Mouse (Mus musculus) stomach, embryonic 14.5 days (tissue): ENCODE results near the gene Phxr2. TPM values are rescaled to one million over a fixed set of nuclear protein-coding genes. Genes with fewer than 3 reads are reported as not detected.
A peak's percentile ranks its signal among the peaks of the same experiment; 100 is the strongest.

Source experiments
- ATAC-seq: fragments of 200-750 bp; cut with Nextera tagmentation; 2 replicates; pipeline ENCODE4 v1.8.0; 2017; ENCODE audit warnings: low read depth, moderate TSS enrichment; ENCODE audit not compliant: insufficient number of reproducible peaks, insufficient read depth, low FRiP score
- H3K27ac ChIP-seq: fragments of 300-500 bp; sonication (generic); 2 replicates; pipeline ENCODE4 v1.5.1; 2014; ENCODE audit warnings: mild to moderate bottlenecking, low read length, moderate library complexity, mixed read lengths
- H3K27me3 ChIP-seq: fragments of 300-500 bp; sonication (generic); 2 replicates; pipeline ENCODE4 v1.6.1; 2014; ENCODE audit warnings: low read length, control low read depth, mixed read lengths; ENCODE audit not compliant: control insufficient read depth, insufficient read depth
- H3K36me3 ChIP-seq: fragments of 300-500 bp; sonication (generic); 2 replicates; pipeline ENCODE4 v1.6.1; 2014; ENCODE audit warnings: mild to moderate bottlenecking, control low read depth, low read length, moderate library complexity, mixed read lengths; ENCODE audit not compliant: control insufficient read depth, insufficient read depth
- H3K4me1 ChIP-seq: fragments of 300-500 bp; sonication (generic); 2 replicates; pipeline ENCODE4 v1.6.1; 2014; ENCODE audit warnings: low read length, control low read depth, mixed read lengths; ENCODE audit not compliant: control insufficient read depth, insufficient read depth
- H3K4me2 ChIP-seq: fragments of 300-500 bp; sonication (generic); replicated peaks from 2 replicates; pipeline ENCODE4 v1.6.1; 2014; ENCODE audit warnings: low read depth, low read length, control low read depth
- H3K4me3 ChIP-seq: fragments of 300-500 bp; sonication (generic); 2 replicates; pipeline ENCODE4 v1.5.1; 2014; ENCODE audit warnings: low read depth, low read length, control low read depth
- H3K9ac ChIP-seq: fragments of 300-500 bp; sonication (generic); replicated peaks from 2 replicates; pipeline ENCODE4 v1.6.1; 2014; ENCODE audit warnings: low read depth, mild to moderate bottlenecking, control low read depth, low read length, moderate library complexity, mixed read lengths
- H3K9me3 ChIP-seq: fragments of 300-500 bp; sonication (generic); 2 replicates; pipeline ENCODE4 v1.6.1; 2016; ENCODE audit warnings: low read depth, low read length, control low read depth; ENCODE audit not compliant: control insufficient read depth
- WGBS: fragments of 180-500 bp; shearing (Covaris S2); extraction: QIAGEN DNeasy Blood & Tissue Kit; methylation state at CpG from one replicate; pipeline ENCODE4 v1.1.7; 2014; 5-methylcytosine and 5-hydroxymethylcytosine counted together
- polyA plus RNA-seq: library from polyadenylated mRNA; unstranded; fragments of >200 nt; fragmentation: Nextera tagmentation; extraction: Ambion mirVana; gene quantifications from 2 replicates; pipeline ENCODE4 v1.2.1, GENCODE M21; 2014

Phxr2 gene
- polyA plus RNA-seq, 1 experiment from 2014 or later = not detected

DNA sequence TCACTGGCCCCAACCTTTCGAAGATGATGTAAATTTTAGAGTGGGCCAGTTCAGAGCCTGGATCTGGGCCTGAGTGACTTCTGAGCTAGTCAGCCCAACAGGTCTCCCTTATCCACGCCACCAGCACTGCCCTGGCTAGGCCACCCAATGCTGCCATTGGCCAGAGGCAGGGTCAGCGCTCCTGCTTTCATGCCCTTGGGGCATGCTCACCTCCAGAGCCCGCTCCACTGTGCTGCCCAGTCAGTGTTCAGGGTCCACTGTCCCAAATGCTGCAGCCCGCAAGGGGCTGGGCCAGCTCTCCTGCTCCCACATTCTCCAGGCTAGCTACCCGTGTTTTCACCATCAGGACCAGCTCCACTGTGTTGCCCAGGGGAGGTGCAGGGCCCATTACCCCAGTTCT is 23.9 kb upstream of the Phxr2 start:
- H3K27me3 ChIP-seq = no peaks in the 10 kb centered on the region
- 91% methylated on average over 6 of the region's 6 CpGs for WGBS
- ATAC-seq = no peak

GRCm38 (mm10) chr10:99146596-99146995 is 20.5 kb upstream of the Phxr2 start:
- H3K27ac ChIP-seq = no peak overlapping the region
- no peaks in the 10 kb centered on the region for H3K9me3 ChIP-seq
- H3K9ac ChIP-seq = no peak overlapping the region
- no peak overlapping the region for H3K4me3 ChIP-seq
- no peaks in the 10 kb centered on the region for H3K4me1 ChIP-seq
- ATAC-seq = no peak
- no peak overlapping the region for H3K4me2 ChIP-seq
- no peaks in the 10 kb centered on the region for H3K36me3 ChIP-seq
- WGBS = 90% methylated on average over 8 of the region's 8 CpGs
- no peaks in the 10 kb centered on the region for H3K27me3 ChIP-seq

More for the DNA sequence above, 23.9 kb upstream of the Phxr2 start:
- no peaks in the 10 kb centered on the region for H3K9me3 ChIP-seq
- no peak overlapping the region for H3K9ac ChIP-seq
- no peak overlapping the region for H3K4me3 ChIP-seq
- no peak overlapping the region for H3K27ac ChIP-seq
- no peaks in the 10 kb centered on the region for H3K36me3 ChIP-seq
- no peak overlapping the region for H3K4me2 ChIP-seq
- H3K4me1 ChIP-seq = no peaks in the 10 kb centered on the region

DNA sequence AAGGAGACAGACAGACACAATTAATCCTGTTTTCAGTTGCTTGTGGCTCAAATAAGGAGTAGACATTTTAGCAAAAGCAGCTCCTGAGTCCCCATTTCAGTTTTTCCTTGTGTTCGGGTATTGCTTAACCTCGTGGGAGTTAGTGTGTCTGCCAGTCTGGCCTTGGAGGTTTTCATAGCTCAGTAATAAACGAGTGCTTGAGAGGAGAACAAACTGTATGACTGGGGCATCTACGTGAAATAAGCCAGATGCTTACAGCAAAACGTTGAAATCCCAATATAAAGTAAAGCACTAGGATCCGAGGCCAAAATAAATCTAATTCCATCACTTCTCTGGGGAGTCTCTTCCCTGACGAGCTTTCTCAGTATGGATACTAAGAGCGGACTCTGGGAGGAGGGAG is 19.5 kb upstream of the Phxr2 start:
- Histone ChIP-seq H3K9me3 (no peaks in the 10 kb centered on the region), H3K9ac (no peak overlapping the region), H3K4me1 (no peaks in the 10 kb centered on the region), H3K36me3 (no peaks in the 10 kb centered on the region), H3K27ac (no peak overlapping the region; the same call in 1 of the 2 replicates), H3K27me3 (no peaks in the 10 kb centered on the region), H3K4me3 (no peak overlapping the region), H3K4me2 (no peak overlapping the region)
- 62% methylated on average over 8 of the region's 8 CpGs for WGBS
- no peak for ATAC-seq

DNA sequence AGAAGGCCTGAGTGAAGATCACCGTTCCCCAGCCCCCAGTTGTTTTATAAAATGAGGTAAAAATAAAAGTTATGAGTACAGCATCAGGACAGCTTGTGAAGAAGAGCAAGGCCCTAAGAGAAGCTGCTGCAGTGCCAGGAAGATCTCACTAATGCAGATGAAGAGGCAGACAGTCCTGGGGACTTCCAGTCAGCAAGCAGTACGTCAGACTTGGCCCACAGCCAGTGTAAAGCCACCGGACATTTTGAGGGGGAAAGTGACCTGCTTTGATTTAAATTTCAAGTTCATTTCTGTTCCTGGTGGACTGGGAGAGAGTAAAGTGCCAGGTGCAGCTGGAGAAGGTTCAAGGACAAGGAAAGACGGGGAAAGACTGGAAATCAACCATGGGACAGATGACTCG is 10.2 kb upstream of the Phxr2 start:
- H3K4me1 ChIP-seq = no peaks in the 10 kb centered on the region

GRCm38 (mm10) chr10:99133321-99133875 is 7.3 kb upstream of the Phxr2 start:
- ATAC-seq = no peak
- WGBS = 96% methylated on average over 16 of the region's 16 CpGs
- H3K4me1 ChIP-seq = no peaks in the 10 kb centered on the region
- no peak overlapping the region for H3K4me3 ChIP-seq
- peak overlapping the region; percentile 39; the same call in 1 of the 2 replicates for H3K27ac ChIP-seq
- no peaks in the 10 kb centered on the region for H3K36me3 ChIP-seq
- no peak overlapping the region for H3K4me2 ChIP-seq
- no peak overlapping the region for H3K9ac ChIP-seq
- no peaks in the 10 kb centered on the region for H3K27me3 ChIP-seq
- H3K9me3 ChIP-seq = no peaks in the 10 kb centered on the region

More for the DNA sequence above, 10.2 kb upstream of the Phxr2 start:
- H3K4me3 ChIP-seq = no peak overlapping the region
- H3K4me2 ChIP-seq = no peak overlapping the region
- WGBS = 64% methylated on average over 5 of the region's 5 CpGs
- H3K27ac ChIP-seq = no peak overlapping the region
- no peaks in the 10 kb centered on the region for H3K36me3 ChIP-seq
- H3K27me3 ChIP-seq = no peaks in the 10 kb centered on the region
- no peak for ATAC-seq
- H3K9me3 ChIP-seq = no peaks in the 10 kb centered on the region
- H3K9ac ChIP-seq = no peak overlapping the region

DNA sequence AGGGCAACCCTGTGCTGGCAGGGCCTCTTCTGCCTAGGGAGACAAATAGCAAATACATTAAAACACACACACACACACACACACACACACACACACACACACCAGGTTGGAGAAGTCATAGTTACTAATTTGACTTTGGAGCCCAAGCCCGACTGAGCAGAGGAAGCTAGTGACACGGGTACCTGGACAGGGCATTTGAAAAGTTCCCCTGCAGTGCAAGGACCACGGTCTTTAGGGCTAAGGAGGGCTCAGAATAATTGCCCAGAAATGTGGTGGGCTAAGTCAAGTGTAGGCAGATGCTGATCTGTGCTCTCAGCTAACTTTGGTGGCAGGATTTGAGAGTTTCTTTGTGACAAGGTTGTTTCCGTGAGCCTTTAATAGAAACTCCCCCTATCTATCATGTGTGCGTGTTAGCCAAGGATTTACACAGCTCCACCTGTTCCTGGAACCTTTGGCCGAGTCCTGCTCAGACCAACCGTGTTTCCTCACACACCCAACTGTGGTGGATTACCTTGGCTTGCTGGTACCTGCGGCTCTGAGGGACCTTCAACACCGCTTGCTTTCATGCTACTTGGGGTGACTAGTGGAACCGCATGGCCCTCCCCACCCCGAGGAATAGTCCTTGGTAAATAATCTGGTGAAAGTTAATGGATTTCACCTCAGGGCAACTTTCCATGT is 6.6 kb upstream of the Phxr2 start:
- 78% methylated on average over 11 of the region's 11 CpGs for WGBS

GRCm38 (mm10) chr10:99132189-99132588 is 6.1 kb upstream of the Phxr2 start:
- H3K9ac ChIP-seq = no peak overlapping the region

More for the DNA sequence above, 6.6 kb upstream of the Phxr2 start:
- ATAC-seq = peak; percentile 70
- Histone ChIP-seq H3K9me3 (no peaks in the 10 kb centered on the region), H3K36me3 (no peaks in the 10 kb centered on the region), H3K4me2 (no peak overlapping the region), H3K4me1 (no peaks in the 10 kb centered on the region), H3K27me3 (no peaks in the 10 kb centered on the region), H3K4me3 (no peak overlapping the region), H3K27ac (peak overlapping the region; percentile 39; the same call in 1 of the 2 replicates), H3K9ac (no peak overlapping the region)

GRCm38 (mm10) chr10:99131298-99131697 is 5.2 kb upstream of the Phxr2 start:
- WGBS = 64% methylated on average over 5 of the region's 5 CpGs
- H3K36me3 ChIP-seq = no peaks in the 10 kb centered on the region
- H3K9ac ChIP-seq = no peak overlapping the region
- no peaks in the 10 kb centered on the region for H3K9me3 ChIP-seq
- H3K4me1 ChIP-seq = no peaks in the 10 kb centered on the region
- no peak overlapping the region for H3K4me2 ChIP-seq
- no peaks in the 10 kb centered on the region for H3K27me3 ChIP-seq
- no peak overlapping the region for H3K4me3 ChIP-seq
- H3K27ac ChIP-seq = no peak overlapping the region
- ATAC-seq = no peak

More at GRCm38 (mm10) chr10:99132189-99132588, 6.1 kb upstream of the Phxr2 start:
- Histone ChIP-seq H3K9me3 (no peaks in the 10 kb centered on the region), H3K27me3 (no peaks in the 10 kb centered on the region), H3K27ac (peak overlapping the region; percentile 24; the same call in 1 of the 2 replicates), H3K4me2 (no peak overlapping the region), H3K36me3 (no peaks in the 10 kb centered on the region), H3K4me3 (no peak overlapping the region), H3K4me1 (no peaks in the 10 kb centered on the region)
- no peak for ATAC-seq
- 59% methylated on average over 6 of the region's 6 CpGs for WGBS
